Comparison of ENCODE assay signal across 8 mouse cellular contexts in genomic region chr5:140418489-140419441, GRCm38 (mm10). TPM values are rescaled to one million over a fixed set of nuclear protein-coding genes. Genes with fewer than 3 reads are reported as not detected.
A peak's percentile ranks its signal among the peaks of the same experiment; 100 is the strongest.
DNase-seq lines count a peak whose midpoint lies in the region; ATAC-seq lines count a peak whose summit lies in the region.

Eif3b (plus strand) TSS chr5:140419328.

- WGBS in forebrain, embryonic 14.5 days, result under 1% methylated on average over 65 of the region's 65 CpGs
- under 1% methylated on average over 65 of the region's 65 CpGs for WGBS in neural tube, embryonic 15.5 days

- H3K4me1 ChIP-seq in forebrain, embryonic 14.5 days (ENCODE audit: control insufficient read depth, insufficient read depth, low read length), result peaks cover 14% of the 10 kb centered on the region
- H3K4me1 ChIP-seq in neural tube, embryonic 15.5 days, result peaks cover 32% of the 10 kb centered on the region

- peak within 1 kb of the TSS; percentile 62 for H3K4me2 ChIP-seq in forebrain, embryonic 14.5 days (ENCODE audit: low read length)
- H3K4me2 ChIP-seq in neural tube, embryonic 15.5 days, result peak within 1 kb of the TSS; percentile 76

- H3K9ac ChIP-seq in forebrain, embryonic 14.5 days (ENCODE audit: low read length), result peak within 1 kb of the TSS; percentile 94
- peak within 1 kb of the TSS; percentile 91 for H3K9ac ChIP-seq in neural tube, embryonic 15.5 days (replicated peaks)

- intact Hi-C loops in heart, postnatal 14 days (cut with DNase I), result loop anchor here (5.0 to 10.0 kb wide), 2 partner anchors 89 to 584 kb away; partner anchors contain the start of gene Chst12

- H3K27me3 ChIP-seq in forebrain, embryonic 14.5 days (replicated peaks; ENCODE audit: control insufficient read depth, insufficient read depth, low read length), result no peaks in the 10 kb centered on the region
- H3K27me3 ChIP-seq in neural tube, embryonic 15.5 days (replicated peaks), result no peaks in the 10 kb centered on the region

- H3K27ac ChIP-seq in forebrain, embryonic 14.5 days (ENCODE audit: low read depth, low read length), result peak within 1 kb of the TSS; percentile 92
- peak within 1 kb of the TSS; percentile 96 for H3K27ac ChIP-seq in neural tube, embryonic 15.5 days (replicated peaks)

- peak; percentile 95 for ATAC-seq in forebrain, embryonic 14.5 days
- ATAC-seq in neural tube, embryonic 15.5 days (ENCODE audit: low FRiP score), result peak; percentile 91

- no peaks in the 10 kb centered on the region for H3K9me3 ChIP-seq in forebrain, embryonic 14.5 days (replicated peaks; ENCODE audit: control insufficient read depth, low read length)
- H3K9me3 ChIP-seq in neural tube, embryonic 15.5 days (replicated peaks), result no peaks in the 10 kb centered on the region

- 0 out of 2 replicates have a peak, but pooled peaks cover 4% of the 10 kb centered on the region for H3K36me3 ChIP-seq in forebrain, embryonic 14.5 days (ENCODE audit: control insufficient read depth, insufficient read depth, low read length)
- H3K36me3 ChIP-seq in neural tube, embryonic 15.5 days, result 0 out of 2 replicates have a peak, but pooled peaks cover 7% of the 10 kb centered on the region

- peak within 1 kb of the TSS; percentile 99 for H3K4me3 ChIP-seq in forebrain, embryonic 14.5 days (ENCODE audit: low read depth, low read length)
- peak within 1 kb of the TSS; percentile 77 for H3K4me3 ChIP-seq in neural tube, embryonic 15.5 days (replicated peaks)

- peak; percentile 92 for DNase-seq in ES-CJ7 (ENCODE audit: low read depth, low spot score)
- DNase-seq in cerebellum, adult 11 months, result peak; percentile 85
- peak; percentile 97 for DNase-seq in forebrain, embryonic 14.5 days (ENCODE audit: low spot score)
- DNase-seq in heart, postnatal 14 days, result peak; percentile 89 to 90
- peak; percentile 90 for DNase-seq in layer of hippocampus, adult 11-12 months (ENCODE audit: low spot score)
- peak; percentile 87 for DNase-seq in lung, adult 18-20 months
- DNase-seq in testis, postnatal 14 days (ENCODE audit: low spot score), result peak; percentile 90

RNA-seq across cellular contexts. Expression of gene Eif3b, which starts in this region (rescaled TPM):
- polyA plus RNA-seq in forebrain, embryonic 14.5 days (2014; fragmentation: Nextera tagmentation; extraction: Ambion mirVana), result 97.8 and 107 TPM in 2 replicates
- 10 to 100 TPM; 86.5 to 88.7 TPM for total RNA-seq in heart, postnatal 14 days (2021)
- polyA plus RNA-seq in neural tube, embryonic 15.5 days (2015; fragmentation: Nextera tagmentation; extraction: Ambion mirVana), result 80.0 and 93.1 TPM in 2 replicates

Comparison
In these comparisons a context has a peak if more than half of its experiments do, and no peak if none do; other contexts are left out.
1. Peak in every context shown above with its lines: DNase-seq, ATAC-seq, H3K4me3 ChIP-seq and H3K27ac ChIP-seq.